Mouse (Mus musculus) limb, embryonic 14.5 days (tissue): ENCODE data around the gene AI597479. TPM values are rescaled to one million over a fixed set of nuclear protein-coding genes. Genes with fewer than 3 reads are reported as not detected.
"Not testable (repeated sequence)": the region's sequence is repeated elsewhere in the genome, so short reads cannot be mapped to it uniquely, and the experiment has no call there.

Source experiments
- ATAC-seq: fragments of 200-750 bp; cut with Nextera tagmentation; 2 replicates; pipeline ENCODE4 v1.8.0; 2017; ENCODE audit warnings: low read depth, moderate number of reproducible peaks, moderate TSS enrichment; ENCODE audit not compliant: low FRiP score
- DNase-seq: peaks from one replicate; pipeline ENCODE4 v3.0.0-alpha.2; 2015; ENCODE audit warnings: low spot score
- H3K27ac ChIP-seq: fragments of 300-500 bp; sonication (generic); replicated peaks from 2 replicates; pipeline ENCODE4 v1.5.1; 2014; ENCODE audit warnings: low read depth, mild to moderate bottlenecking, low read length, moderate library complexity, mixed read lengths
- H3K27me3 ChIP-seq: fragments of 300-500 bp; sonication (generic); 2 replicates; pipeline ENCODE4 v1.6.1; 2014; ENCODE audit warnings: low read length, mixed read lengths; ENCODE audit not compliant: control insufficient read depth, insufficient read depth
- H3K36me3 ChIP-seq: fragments of 300-500 bp; sonication (generic); 2 replicates; pipeline ENCODE4 v1.6.1; 2014; ENCODE audit warnings: mild to moderate bottlenecking, low read length, moderate library complexity, mixed read lengths; ENCODE audit not compliant: control insufficient read depth, insufficient read depth
- H3K4me1 ChIP-seq: fragments of 300-500 bp; sonication (generic); 2 replicates; pipeline ENCODE4 v1.6.1; 2014; ENCODE audit warnings: antibody characterized with exemption, low read length, mixed read lengths; ENCODE audit not compliant: control insufficient read depth, insufficient read depth
- H3K4me2 ChIP-seq: fragments of 300-500 bp; sonication (generic); replicated peaks from 2 replicates; pipeline ENCODE4 v1.6.1; 2014; ENCODE audit warnings: low read depth, mild to moderate bottlenecking, low read length, moderate library complexity; ENCODE audit not compliant: severe bottlenecking
- H3K4me3 ChIP-seq: fragments of 300-500 bp; sonication (generic); replicated peaks from 2 replicates; pipeline ENCODE4 v1.5.1; 2014; ENCODE audit warnings: low read length
- H3K9ac ChIP-seq: fragments of 300-500 bp; sonication (generic); 2 replicates; pipeline ENCODE4 v1.6.1; 2014; ENCODE audit warnings: mild to moderate bottlenecking, low read depth, low read length, moderate library complexity; ENCODE audit not compliant: severe bottlenecking
- H3K9me3 ChIP-seq: fragments of 300-500 bp; sonication (generic); 2 replicates; pipeline ENCODE4 v1.6.1; 2016; ENCODE audit warnings: low read length; ENCODE audit not compliant: control insufficient read depth
- POLR2A ChIP-seq: fragments of 200-500 bp; IDR thresholded peaks from 2 replicates; pipeline ENCODE4 v1.8.0; 2012; ENCODE audit warnings: inconsistent platforms, mild to moderate bottlenecking, moderate library complexity, borderline replicate concordance; ENCODE audit not compliant: insufficient read depth, insufficient read length; ENCODE audit errors: extremely low read depth
- WGBS: fragments of 180-500 bp; shearing (Covaris S2); extraction: QIAGEN DNeasy Blood & Tissue Kit; methylation state at CpG from one replicate; pipeline ENCODE4 v1.1.7; 2014; 5-methylcytosine and 5-hydroxymethylcytosine counted together
- polyA plus RNA-seq, 2 experiments: library from polyadenylated mRNA; depleted of rRNA in 1 of 2; stranded (reverse) in 1 of 2; unstranded in 1 of 2; fragments of >200 nt; fragmentation: Nextera tagmentation in 1 of 2; extraction: Ambion mirVana in 1 of 2; gene quantifications; 2 replicates each; pipeline versions ENCODE4 v1.2.1 to v1.2.3; 2012 to 2014

Gene AI597479
- polyA plus RNA-seq, 2 experiments, result 22.2 to 25.9 TPM

- Histone ChIP-seq H3K4me2 (no peak overlapping the region), H3K27me3 (no peaks in the 10 kb centered on the region), H3K27ac (no peak overlapping the region), H3K9ac (no peak overlapping the region), H3K9me3 (no peaks in the 10 kb centered on the region), H3K4me1 (no peaks in the 10 kb centered on the region), H3K4me3 (no peak overlapping the region), H3K36me3 (peaks cover 13% of the 10 kb centered on the region)
- no peak for TF ChIP-seq POLR2A
- no peak for DNase-seq
- no peak for ATAC-seq
Observed at GRCm38 (mm10) chr1:43127196-43127595, 28.7 kb downstream of the AI597479 start.

- Histone ChIP-seq H3K27ac (no peak overlapping the region), H3K36me3 (peaks cover 12% of the 10 kb centered on the region), H3K4me1 (no peaks in the 10 kb centered on the region), H3K4me3 (no peak overlapping the region), H3K4me2 (no peak overlapping the region), H3K9me3 (no peaks in the 10 kb centered on the region), H3K9ac (no peak overlapping the region), H3K27me3 (no peaks in the 10 kb centered on the region)
- ATAC-seq (no peak), DNase-seq (no peak)
- TF ChIP-seq POLR2A, result no peak
- 66% methylated on average over 8 of the region's 8 CpGs for WGBS
Observed at GRCm38 (mm10) chr1:43127820-43128610, 29.5 kb downstream of the AI597479 start.

DNA sequence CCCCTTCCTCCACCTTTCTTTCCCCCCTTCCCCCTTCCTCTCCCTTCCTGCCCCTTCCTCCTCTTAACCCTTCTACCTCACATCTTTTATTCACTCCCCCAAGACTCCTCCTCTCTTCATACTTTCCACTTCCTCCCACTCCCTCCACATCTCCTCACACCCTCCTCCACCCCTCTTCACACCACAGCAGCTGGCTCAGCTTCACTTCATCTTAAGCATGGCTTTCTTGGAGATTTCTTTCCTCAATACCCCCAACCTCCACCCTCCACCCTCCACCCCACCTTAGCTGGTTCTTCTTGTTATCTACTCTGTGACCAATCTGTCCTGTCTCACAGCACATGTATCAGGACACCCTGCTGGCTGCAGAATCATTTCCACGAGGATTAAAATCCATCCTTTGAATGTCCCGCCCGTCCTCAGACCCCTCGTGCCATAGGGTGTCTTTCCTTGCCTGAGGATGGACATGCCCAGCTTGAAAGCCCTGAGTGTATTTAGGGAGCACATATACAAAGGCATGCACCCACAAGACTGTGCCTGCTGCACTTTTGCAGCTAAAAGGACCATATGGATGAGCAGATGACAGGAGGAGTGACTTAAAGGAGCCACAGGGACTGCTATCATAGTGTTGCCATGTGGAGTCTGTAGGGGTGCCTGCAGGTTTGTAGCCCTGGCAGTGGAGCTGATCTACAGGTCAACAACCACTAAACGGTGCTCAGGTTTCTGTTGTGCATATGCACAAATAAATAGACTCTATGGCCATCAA is 31.9 kb downstream of the AI597479 start:
- Histone ChIP-seq H3K9ac (no peak overlapping the region), H3K4me3 (no peak overlapping the region), H3K27me3 (no peaks in the 10 kb centered on the region), H3K9me3 (no peaks in the 10 kb centered on the region), H3K27ac (no peak overlapping the region), H3K4me1 (no peaks in the 10 kb centered on the region), H3K36me3 (peaks cover 2% of the 10 kb centered on the region; the same call in 1 of the 2 replicates), H3K4me2 (no peak overlapping the region)
- 80% methylated on average over 5 of the region's 5 CpGs for WGBS
- ATAC-seq, result no peak
- no peak for DNase-seq
- no peak for TF ChIP-seq POLR2A

GRCm38 (mm10) chr1:43131591-43131990 is 33.1 kb downstream of the AI597479 start:
- no peak overlapping the region for H3K9ac ChIP-seq
- no peak overlapping the region for H3K27ac ChIP-seq
- H3K27me3 ChIP-seq, result no peaks in the 10 kb centered on the region
- H3K4me2 ChIP-seq, result no peak overlapping the region
- no peak overlapping the region for H3K4me3 ChIP-seq
- no peak for ATAC-seq
- 87% methylated on average over 9 of the region's 9 CpGs for WGBS
- DNase-seq, result no peak
- TF ChIP-seq POLR2A, result no peak
- no peaks in the 10 kb centered on the region for H3K9me3 ChIP-seq
- H3K4me1 ChIP-seq, result no peaks in the 10 kb centered on the region
- peaks cover 3% of the 10 kb centered on the region; the same call in 1 of the 2 replicates for H3K36me3 ChIP-seq

DNA sequence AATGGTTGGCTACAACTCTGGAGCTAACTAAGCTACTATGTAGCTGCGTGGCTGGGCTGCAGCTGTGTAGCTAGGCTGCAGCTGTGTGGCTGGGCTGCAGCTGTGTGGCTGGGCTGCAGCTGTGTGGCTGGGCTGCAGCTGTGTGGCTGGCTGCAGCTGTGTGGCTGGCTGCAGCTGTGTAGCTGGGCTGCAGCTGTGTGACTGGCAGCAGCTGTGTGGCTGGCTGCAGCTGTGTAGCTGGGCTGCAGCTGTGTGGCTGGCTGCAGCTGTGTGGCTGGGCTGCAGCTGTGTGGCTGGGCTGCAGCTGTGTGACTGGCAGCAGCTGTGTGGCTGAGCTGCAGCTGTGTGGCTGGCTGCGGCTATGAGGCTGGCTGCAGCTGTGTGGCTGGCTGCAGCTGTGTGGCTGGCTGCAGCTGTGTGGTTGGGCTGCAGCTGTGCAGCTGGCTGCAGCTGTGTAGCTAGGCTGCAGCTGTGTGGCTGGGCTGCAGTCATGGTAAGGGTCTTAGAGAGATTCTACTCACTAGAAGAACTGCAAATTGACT is 38.0 kb downstream of the AI597479 start:
- H3K4me3 ChIP-seq, H3K36me3 ChIP-seq, H3K27ac ChIP-seq, ATAC-seq, DNase-seq, H3K9ac ChIP-seq, H3K4me1 ChIP-seq, H3K4me2 ChIP-seq, H3K27me3 ChIP-seq, H3K9me3 ChIP-seq: not testable (repeated sequence)
- WGBS, result 75% methylated on average over 2 of the region's 2 CpGs
